Mouse (Mus musculus) hindbrain, embryonic 10.5 days (tissue): ENCODE results near the gene Gm6040. TPM values are rescaled to one million over a fixed set of nuclear protein-coding genes. Genes with fewer than 3 reads are reported as not detected.

Experiments
- DNase-seq: peaks from one replicate; pipeline ENCODE4 v3.0.0-alpha.2; 2017; ENCODE audit warnings: low spot score
- H3K27ac ChIP-seq: fragments of 300-500 bp; sonication (generic); 2 replicates; pipeline ENCODE4 v1.5.1; 2016; ENCODE audit warnings: mild to moderate bottlenecking, moderate library complexity
- H3K27me3 ChIP-seq: fragments of 300-500 bp; sonication (generic); 2 replicates; pipeline ENCODE4 v1.6.1; 2016; ENCODE audit warnings: mild to moderate bottlenecking; ENCODE audit not compliant: poor library complexity, insufficient read depth, severe bottlenecking
- H3K36me3 ChIP-seq: fragments of 300-500 bp; sonication (generic); 2 replicates; pipeline ENCODE4 v1.6.1; 2016; ENCODE audit warnings: mild to moderate bottlenecking, moderate library complexity
- H3K4me1 ChIP-seq: fragments of 300-500 bp; sonication (generic); replicated peaks from 2 replicates; pipeline ENCODE4 v1.6.1; 2016; ENCODE audit warnings: mild to moderate bottlenecking
- H3K4me3 ChIP-seq: fragments of 300-500 bp; sonication (generic); 2 replicates; pipeline ENCODE4 v1.5.1; 2016; ENCODE audit warnings: mild to moderate bottlenecking, moderate library complexity
- H3K9me3 ChIP-seq: fragments of 300-500 bp; sonication (generic); 2 replicates; pipeline ENCODE4 v1.6.1; 2016; ENCODE audit warnings: mild to moderate bottlenecking, moderate library complexity
- WGBS: fragments of 180-500 bp; shearing (Covaris S2); methylation state at CpG from one replicate; pipeline ENCODE4 v1.1.7; 2016; 5-methylcytosine and 5-hydroxymethylcytosine counted together
- polyA plus RNA-seq: library from polyadenylated mRNA; unstranded; fragments of >200 nt; fragmentation: Nextera tagmentation; extraction: Ambion mirVana; gene quantifications from 2 replicates; pipeline ENCODE4 v1.2.1, GENCODE M21; 2016

Gene Gm6040
- not detected in 2 replicates for polyA plus RNA-seq

DNA sequence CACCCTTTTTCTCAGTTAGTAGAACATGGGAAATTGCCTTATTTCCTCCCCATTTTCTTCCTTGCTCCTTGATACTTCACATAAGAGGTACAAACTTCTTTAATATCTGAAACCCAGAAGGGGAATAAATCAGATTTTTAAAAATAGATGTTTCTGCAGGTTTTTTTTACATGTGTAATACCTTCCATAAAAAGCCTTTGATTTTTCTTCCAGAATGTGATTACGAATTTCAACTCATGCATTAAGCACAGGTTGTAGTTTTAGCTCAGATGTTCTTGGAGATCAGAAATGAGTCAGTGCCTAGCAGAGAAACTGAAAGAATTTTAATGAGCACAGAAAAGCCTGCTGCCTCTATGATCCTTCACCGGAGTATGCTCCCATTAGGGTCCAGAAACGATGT lies at the start of gene Gm6040:
TSS of gene Gm6040 (minus strand) at position 101 of the 400 bp plus-strand sequence.
- peaks cover 57% of the 10 kb centered on the region for H3K9me3 ChIP-seq

DNA sequence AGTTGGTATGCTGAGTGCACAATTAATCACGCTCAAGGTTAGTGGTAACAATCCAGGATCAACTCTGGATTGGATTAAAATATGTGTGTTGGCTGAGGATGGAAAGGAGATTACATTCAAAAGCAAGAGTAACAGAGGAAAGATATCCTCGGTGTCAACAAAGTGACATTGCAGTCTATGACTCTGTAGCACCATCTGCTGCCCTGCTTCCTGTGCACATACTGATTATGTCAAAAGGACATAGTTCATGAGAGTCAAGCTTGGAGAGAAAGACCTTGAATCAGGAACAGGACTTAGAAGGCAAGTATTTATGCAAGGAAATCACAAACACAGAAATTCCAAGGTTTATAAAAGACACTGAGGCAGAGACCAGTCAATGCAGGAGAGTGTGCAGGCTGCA lies 42.7 kb upstream of the Gm6040 start:
- Histone ChIP-seq H3K4me3 (no peak overlapping the region), H3K27me3 (no peaks in the 10 kb centered on the region), H3K4me1 (no peaks in the 10 kb centered on the region), H3K9me3 (peaks cover 25% of the 10 kb centered on the region), H3K36me3 (no peaks in the 10 kb centered on the region), H3K27ac (no peak overlapping the region)
- no peak for DNase-seq
- 86% methylated on average over 2 of the region's 2 CpGs for WGBS

More for the DNA sequence above, at the start of gene Gm6040:
- H3K27ac ChIP-seq: no peak within 1 kb of the TSS
- WGBS: 81% methylated on average over 3 of the region's 3 CpGs
- H3K27me3 ChIP-seq: no peaks in the 10 kb centered on the region
- H3K4me3 ChIP-seq: no peak within 1 kb of the TSS
- no peaks in the 10 kb centered on the region for H3K36me3 ChIP-seq
- no peak for DNase-seq
- H3K4me1 ChIP-seq: no peaks in the 10 kb centered on the region

DNA sequence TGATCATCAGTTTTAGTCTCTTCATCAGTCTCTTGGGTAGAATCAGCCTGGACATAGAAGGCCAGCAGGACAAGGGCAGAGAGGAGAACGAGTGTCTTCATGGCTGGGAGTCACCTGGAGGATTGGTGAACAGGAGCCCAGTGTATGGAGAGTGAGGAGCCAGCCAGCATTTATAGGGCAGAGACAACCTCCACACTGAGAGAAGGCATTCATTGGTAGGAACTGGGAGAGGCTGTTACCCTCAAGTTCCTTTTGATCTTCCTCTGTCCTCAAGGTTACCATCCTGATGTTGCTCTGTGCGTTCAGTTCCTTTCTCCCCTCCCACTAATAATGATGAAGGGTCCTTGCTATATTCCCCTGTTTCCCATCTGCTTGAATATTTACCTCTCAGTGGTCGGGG lies 22.7 kb upstream of the Gm6040 start, which contains the start of gene AY761185:
TSS of gene AY761185 (minus strand) at position 101 of the 400 bp plus-strand sequence.
- Histone ChIP-seq H3K9me3 (peaks cover 49% of the 10 kb centered on the region), H3K36me3 (no peaks in the 10 kb centered on the region), H3K4me1 (no peaks in the 10 kb centered on the region), H3K27me3 (no peaks in the 10 kb centered on the region), H3K27ac (no peak within 1 kb of the TSS), H3K4me3 (no peak within 1 kb of the TSS)
- 76% methylated on average over 3 of the region's 3 CpGs for WGBS
- DNase-seq: no peak

GRCm38 (mm10) chr8:20912288-20912687 lies 9.6 kb downstream of the Gm6040 start:
- Histone ChIP-seq H3K9me3 (peaks cover 33% of the 10 kb centered on the region), H3K27ac (no peak overlapping the region), H3K4me1 (no peaks in the 10 kb centered on the region), H3K27me3 (no peaks in the 10 kb centered on the region), H3K36me3 (no peaks in the 10 kb centered on the region), H3K4me3 (no peak overlapping the region)
- DNase-seq: no peak
- 83% methylated on average over 1 of the region's 1 CpGs for WGBS

- Histone ChIP-seq H3K36me3 (no peaks in the 10 kb centered on the region), H3K9me3 (peaks cover 29% of the 10 kb centered on the region), H3K27me3 (no peaks in the 10 kb centered on the region), H3K27ac (no peak overlapping the region), H3K4me1 (no peaks in the 10 kb centered on the region), H3K4me3 (no peak overlapping the region)
- WGBS: 65% methylated on average over 2 of the region's 2 CpGs
- DNase-seq: no peak
Measured at GRCm38 (mm10) chr8:20908256-20908655, 13.6 kb downstream of the Gm6040 start.

GRCm38 (mm10) chr8:20907119-20907518 lies 14.8 kb downstream of the Gm6040 start:
- H3K27ac ChIP-seq: no peak overlapping the region
- DNase-seq: no peak
- no peaks in the 10 kb centered on the region for H3K36me3 ChIP-seq
- H3K9me3 ChIP-seq: peaks cover 26% of the 10 kb centered on the region
- no peaks in the 10 kb centered on the region for H3K4me1 ChIP-seq
- no peak overlapping the region for H3K4me3 ChIP-seq
- no peaks in the 10 kb centered on the region for H3K27me3 ChIP-seq
- WGBS: 94% methylated on average over 2 of the region's 2 CpGs

- Histone ChIP-seq H3K36me3 (no peaks in the 10 kb centered on the region), H3K27ac (no peak within 1 kb of the TSS), H3K9me3 (peaks cover 49% of the 10 kb centered on the region), H3K4me1 (no peaks in the 10 kb centered on the region), H3K27me3 (no peaks in the 10 kb centered on the region), H3K4me3 (no peak within 1 kb of the TSS)
- 57% methylated on average over 2 of the region's 2 CpGs for WGBS
- DNase-seq: no peak
Measured at GRCm38 (mm10) chr8:20902527-20902926, 19.3 kb downstream of the Gm6040 start, which contains the start of gene Gm15056. TSS of gene Gm15056 (minus strand) at chr8:20902627.

- peaks cover 80% of the 10 kb centered on the region for H3K9me3 ChIP-seq
- no peak within 1 kb of the TSS for H3K4me3 ChIP-seq
- no peaks in the 10 kb centered on the region for H3K4me1 ChIP-seq
- H3K27me3 ChIP-seq: no peaks in the 10 kb centered on the region
- no peak for DNase-seq
- WGBS: 82% methylated on average over 2 of the region's 2 CpGs
- H3K36me3 ChIP-seq: no peaks in the 10 kb centered on the region
- H3K27ac ChIP-seq: no peak within 1 kb of the TSS
Measured at GRCm38 (mm10) chr8:20892369-20892768, 29.5 kb downstream of the Gm6040 start, which contains the start of gene Defb33. TSS of gene Defb33 (plus strand) at chr8:20892669.

- WGBS: 54% methylated on average over 6 of the region's 6 CpGs
- H3K4me1 ChIP-seq: no peaks in the 10 kb centered on the region
- peaks cover 48% of the 10 kb centered on the region; the same call in 1 of the 2 replicates for H3K9me3 ChIP-seq
- H3K36me3 ChIP-seq: no peaks in the 10 kb centered on the region
- H3K4me3 ChIP-seq: no peak overlapping the region
- H3K27me3 ChIP-seq: no peaks in the 10 kb centered on the region
- no peak overlapping the region for H3K27ac ChIP-seq
- DNase-seq: no peak
Measured at GRCm38 (mm10) chr8:20874608-20875007, 47.3 kb downstream of the Gm6040 start.

Other genes with a start within 250 kb of the Gm6040 start
- not detected in 2 replicates for gene Defb33, start 29.4 kb downstream of the Gm6040 start, polyA plus RNA-seq
- not detected in 2 replicates for gene Gm15056, start 19.4 kb downstream of the Gm6040 start, polyA plus RNA-seq
- not detected in 2 replicates for gene AY761185, start 22.6 kb upstream of the Gm6040 start, polyA plus RNA-seq
- gene Defa21, start 103.5 kb upstream of the Gm6040 start, polyA plus RNA-seq: not detected in 2 replicates
- gene Defa23, start 133.0 kb upstream of the Gm6040 start, polyA plus RNA-seq: not detected in 2 replicates
- gene Defa35, start 143.0 kb upstream of the Gm6040 start, polyA plus RNA-seq: not detected in 2 replicates
- not detected in 2 replicates for gene Defa25, start 162.4 kb upstream of the Gm6040 start, polyA plus RNA-seq
- not detected in 2 replicates for gene Gm14851, start 174.0 kb upstream of the Gm6040 start, polyA plus RNA-seq
- not detected in 2 replicates for gene Defa30, start 212.6 kb upstream of the Gm6040 start, polyA plus RNA-seq
- gene Defa22, start 240.2 kb upstream of the Gm6040 start, polyA plus RNA-seq: not detected in 2 replicates